Mouse (Mus musculus): Measurements from ENCODE around the gene Smdt1. TPM values are rescaled to one million over a fixed set of nuclear protein-coding genes. Genes with fewer than 3 reads are reported as not detected.
A peak's percentile ranks its signal among the peaks of the same experiment; 100 is the strongest.

Smdt1 gene
- total and polyA plus RNA-seq, 2 experiments from 2014 or later, result 226 to 352 TPM

DNA sequence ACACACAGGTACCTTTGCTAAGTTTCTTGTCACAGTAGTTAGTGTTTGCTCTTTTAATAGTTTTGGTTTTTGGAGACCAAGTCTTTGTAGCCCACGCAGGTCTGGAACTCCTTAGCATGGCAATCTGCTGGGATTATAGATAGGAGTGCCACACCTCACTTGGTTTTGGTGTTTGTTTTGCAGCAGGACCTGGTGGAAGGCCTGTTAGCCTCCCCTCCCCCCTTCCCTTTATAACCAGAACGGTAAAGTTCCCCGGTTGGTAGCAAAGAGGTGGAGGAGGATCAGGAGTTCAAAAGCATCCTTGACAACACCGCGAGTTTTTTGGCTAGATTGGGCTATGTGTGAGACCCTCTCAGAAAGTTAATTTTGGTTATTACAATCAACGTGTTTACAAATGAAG, 6.2 kb downstream of the Smdt1 start:
- DNase-seq (ENCODE audit: low spot score) (no peak), ATAC-seq (ENCODE audit: low FRiP score) (no peak)
- no peak overlapping the region for H3K27ac ChIP-seq (ENCODE audit: low read depth, low read length)
- no peak for TF ChIP-seq CTCF (IDR thresholded peaks at IDR 0.05)
- no peak overlapping the region for H3K4me2 ChIP-seq (ENCODE audit: low read depth, low read length, poor library complexity, severe bottlenecking)
- H3K36me3 ChIP-seq (ENCODE audit: insufficient read depth, low read length), result peaks cover 23% of the 10 kb centered on the region
- H3K4me1 ChIP-seq (ENCODE audit: insufficient read depth, low read length), result peaks cover 7% of the 10 kb centered on the region; the same call in 1 of the 2 replicates
- WGBS, result 91% methylated on average over 6 of the region's 6 CpGs
- H3K9me3 ChIP-seq (ENCODE audit: low read length), result no peaks in the 10 kb centered on the region
- H3K27me3 ChIP-seq (ENCODE audit: insufficient read depth, low read length), result peaks cover 9% of the 10 kb centered on the region; the same call in 1 of the 2 replicates
- no peak overlapping the region for H3K9ac ChIP-seq (replicated peaks; ENCODE audit: low read length, poor library complexity, severe bottlenecking)
- H3K4me3 ChIP-seq (ENCODE audit: low read depth, low read length), result no peak overlapping the region

DNA sequence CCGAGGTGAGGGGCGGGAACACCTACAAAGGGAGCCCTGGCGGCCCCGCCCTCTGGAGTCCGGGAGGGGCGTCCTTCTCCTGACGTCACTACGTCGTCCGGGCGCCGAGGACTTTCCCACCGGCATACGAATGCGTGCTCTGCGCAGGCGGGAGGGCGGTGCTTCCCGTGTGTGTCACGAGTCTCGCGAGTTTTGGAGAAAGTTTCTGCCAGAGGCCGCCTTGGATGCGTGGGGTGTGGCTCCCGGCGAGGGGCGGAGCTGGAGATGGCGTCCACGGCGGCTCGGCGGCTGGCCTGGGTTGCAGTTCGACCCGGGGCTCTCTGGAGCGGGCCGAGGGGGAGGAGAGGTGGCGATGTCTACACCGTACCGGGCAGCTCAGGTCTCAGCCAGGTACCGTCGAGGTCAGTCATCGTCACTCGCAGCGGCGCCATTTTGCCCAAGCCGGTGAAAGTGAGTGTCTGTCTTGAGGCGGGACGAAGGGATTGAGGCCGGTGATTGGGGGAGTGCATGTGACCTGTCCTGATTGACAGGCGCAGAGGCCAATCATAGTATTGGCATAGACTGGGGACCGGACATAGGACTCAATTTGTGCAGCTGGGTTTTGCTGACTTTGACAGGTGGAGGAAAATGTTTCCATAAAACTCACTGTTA, 7.2 kb downstream of the Smdt1 start:
- Histone ChIP-seq H3K4me1 (ENCODE audit: insufficient read depth, low read length) (peaks cover 7% of the 10 kb centered on the region; the same call in 1 of the 2 replicates), H3K9me3 (ENCODE audit: low read length) (no peaks in the 10 kb centered on the region), H3K4me3 (ENCODE audit: low read depth, low read length) (peak overlapping the region; percentile 58), H3K27me3 (ENCODE audit: insufficient read depth, low read length) (peaks cover 2% of the 10 kb centered on the region; the same call in 1 of the 2 replicates), H3K4me2 (ENCODE audit: low read depth, low read length, poor library complexity, severe bottlenecking) (peak overlapping the region; percentile 63), H3K36me3 (ENCODE audit: insufficient read depth, low read length) (peaks cover 28% of the 10 kb centered on the region), H3K27ac (ENCODE audit: low read depth, low read length) (peak overlapping the region; percentile 92), H3K9ac (replicated peaks; ENCODE audit: low read length, poor library complexity, severe bottlenecking) (peak overlapping the region; percentile 75)
- ATAC-seq (ENCODE audit: low FRiP score) (peak; percentile 98), DNase-seq (ENCODE audit: low spot score) (peak; percentile 99)
- TF ChIP-seq CTCF (IDR thresholded peaks at IDR 0.05), result no peak
- under 1% methylated on average over 51 of the region's 51 CpGs for WGBS

DNA sequence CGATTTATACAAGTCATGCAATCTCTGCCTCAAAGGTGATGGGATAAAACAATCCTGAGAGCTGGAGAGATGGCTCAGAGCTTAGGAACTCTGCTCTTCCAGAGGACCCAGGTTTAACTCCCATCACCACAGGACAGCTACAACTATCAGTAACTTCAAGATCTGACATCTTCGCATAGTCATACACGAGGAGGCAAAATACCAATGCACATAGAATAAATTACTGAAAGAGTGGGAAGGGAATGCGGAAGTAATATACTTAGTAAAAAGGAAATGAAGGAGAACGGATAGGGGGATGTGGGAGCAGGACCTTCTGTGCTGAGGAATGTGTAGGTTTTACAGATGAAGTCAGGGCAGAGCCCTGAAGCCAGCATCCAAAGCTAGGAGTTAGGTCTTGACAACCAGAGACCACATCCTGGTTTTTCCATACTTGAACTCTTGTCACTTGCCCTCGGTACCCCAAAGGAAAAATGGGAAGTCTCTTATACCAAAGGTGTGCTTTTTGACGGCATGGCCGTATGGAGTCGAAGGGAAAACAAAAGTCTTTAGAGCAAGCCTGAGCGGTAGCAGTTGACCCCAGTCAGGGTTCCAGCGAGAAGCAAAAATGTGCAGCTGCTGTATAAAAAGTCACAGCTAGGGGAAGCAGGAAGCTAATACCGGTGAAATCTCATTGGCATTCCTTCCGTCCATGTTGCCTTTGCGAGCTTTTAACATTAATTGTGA, 8.0 kb downstream of the Smdt1 start:
- Histone ChIP-seq H3K9me3 (ENCODE audit: low read length) (no peaks in the 10 kb centered on the region), H3K4me2 (ENCODE audit: low read depth, low read length, poor library complexity, severe bottlenecking) (peak overlapping the region; percentile 63), H3K36me3 (ENCODE audit: insufficient read depth, low read length) (peaks cover 28% of the 10 kb centered on the region), H3K4me1 (ENCODE audit: insufficient read depth, low read length) (peaks cover 7% of the 10 kb centered on the region; the same call in 1 of the 2 replicates), H3K4me3 (ENCODE audit: low read depth, low read length) (peak overlapping the region; percentile 58), H3K27ac (ENCODE audit: low read depth, low read length) (peak overlapping the region; percentile 92), H3K27me3 (ENCODE audit: insufficient read depth, low read length) (no peaks in the 10 kb centered on the region), H3K9ac (replicated peaks; ENCODE audit: low read length, poor library complexity, severe bottlenecking) (peak overlapping the region; percentile 75)
- peak; percentile 50 for TF ChIP-seq CTCF (IDR thresholded peaks at IDR 0.05)
- WGBS, result 55% methylated on average over 14 of the region's 14 CpGs
- no peak for ATAC-seq (ENCODE audit: low FRiP score)
- no peak for DNase-seq (ENCODE audit: low spot score)

DNA sequence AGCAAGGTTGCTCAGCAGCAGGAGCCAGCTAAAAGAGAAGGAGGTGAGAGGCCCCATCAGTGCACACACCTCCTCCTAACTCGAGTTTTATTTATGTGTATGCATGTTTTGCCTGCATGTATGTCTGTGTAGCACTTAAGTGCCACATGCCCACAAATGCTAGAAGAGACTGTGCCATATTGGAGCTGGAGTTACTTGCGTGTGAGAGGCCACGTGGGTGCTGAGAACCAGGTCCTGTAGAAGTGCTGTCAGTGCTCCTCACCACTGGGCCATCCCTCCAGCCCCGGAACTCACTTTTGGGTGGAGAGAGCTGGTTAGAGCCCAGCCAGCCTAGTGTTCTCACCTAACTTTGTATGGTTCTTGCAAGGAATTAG, 8.5 kb downstream of the Smdt1 start:
- 87% methylated on average over 4 of the region's 4 CpGs for WGBS
- H3K27ac ChIP-seq (ENCODE audit: low read depth, low read length), result peak overlapping the region; percentile 92
- no peak for TF ChIP-seq CTCF (IDR thresholded peaks at IDR 0.05)
- H3K9me3 ChIP-seq (ENCODE audit: low read length), result no peaks in the 10 kb centered on the region
- H3K9ac ChIP-seq (replicated peaks; ENCODE audit: low read length, poor library complexity, severe bottlenecking), result 0 out of 2 replicates have a peak overlapping the region, but pooled peaks have one; percentile 75
- DNase-seq (ENCODE audit: low spot score) (no peak), ATAC-seq (ENCODE audit: low FRiP score) (no peak)
- H3K36me3 ChIP-seq (ENCODE audit: insufficient read depth, low read length), result peaks cover 28% of the 10 kb centered on the region
- no peaks in the 10 kb centered on the region for H3K27me3 ChIP-seq (ENCODE audit: insufficient read depth, low read length)
- H3K4me1 ChIP-seq (ENCODE audit: insufficient read depth, low read length), result peaks cover 11% of the 10 kb centered on the region; the same call in 1 of the 2 replicates
- peak overlapping the region; percentile 58 for H3K4me3 ChIP-seq (ENCODE audit: low read depth, low read length)
- peak overlapping the region; percentile 63 for H3K4me2 ChIP-seq (ENCODE audit: low read depth, low read length, poor library complexity, severe bottlenecking)

DNA sequence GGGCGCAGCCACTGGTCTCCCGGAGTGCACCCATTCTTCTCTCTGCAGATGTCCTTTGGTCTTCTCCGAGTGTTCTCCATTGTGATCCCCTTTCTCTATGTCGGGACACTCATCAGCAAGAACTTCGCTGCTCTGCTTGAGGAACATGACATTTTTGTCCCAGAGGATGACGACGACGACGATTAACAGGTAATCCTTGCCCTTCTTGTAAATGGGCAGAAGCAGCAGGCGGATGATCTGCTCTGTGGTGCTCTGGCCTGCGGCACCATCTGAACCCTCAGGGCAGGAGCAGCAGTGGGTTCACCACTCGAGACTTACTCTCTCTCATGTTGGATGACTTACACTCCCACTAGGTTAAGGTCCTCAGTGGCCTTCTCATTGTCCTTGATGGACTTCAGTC, 9.1 kb downstream of the Smdt1 start:
- Histone ChIP-seq H3K9me3 (ENCODE audit: low read length) (no peaks in the 10 kb centered on the region), H3K27me3 (ENCODE audit: insufficient read depth, low read length) (no peaks in the 10 kb centered on the region), H3K27ac (ENCODE audit: low read depth, low read length) (no peak overlapping the region), H3K4me3 (ENCODE audit: low read depth, low read length) (no peak overlapping the region), H3K4me1 (ENCODE audit: insufficient read depth, low read length) (peaks cover 13% of the 10 kb centered on the region; the same call in 1 of the 2 replicates), H3K9ac (replicated peaks; ENCODE audit: low read length, poor library complexity, severe bottlenecking) (no peak overlapping the region), H3K4me2 (ENCODE audit: low read depth, low read length, poor library complexity, severe bottlenecking) (no peak overlapping the region), H3K36me3 (ENCODE audit: insufficient read depth, low read length) (peaks cover 28% of the 10 kb centered on the region)
- DNase-seq (ENCODE audit: low spot score) (no peak), ATAC-seq (ENCODE audit: low FRiP score) (no peak)
- 90% methylated on average over 12 of the region's 12 CpGs for whole genome bisulfite sequencing
- TF ChIP-seq CTCF (IDR thresholded peaks at IDR 0.05), result no peak

Measured in midbrain, postnatal 0 days (tissue).